Mouse (Mus musculus): ENCODE measurements around the gene Faim2. TPM values are rescaled to one million over a fixed set of nuclear protein-coding genes. Genes with fewer than 3 reads are reported as not detected.

Faim2 gene
- polyA plus RNA-seq, 1 experiment from 2014 or later = 0.94 TPM

- no peaks in the 10 kb centered on the region for H3K27me3 ChIP-seq (ENCODE audit: control insufficient read depth, insufficient read depth, low read depth, low read length)
- 67% methylated on average over 20 of the region's 20 CpGs for WGBS
Measured at GRCm38 (mm10) chr15:99501292-99502260, 26.4 kb downstream of the Faim2 start.

DNA sequence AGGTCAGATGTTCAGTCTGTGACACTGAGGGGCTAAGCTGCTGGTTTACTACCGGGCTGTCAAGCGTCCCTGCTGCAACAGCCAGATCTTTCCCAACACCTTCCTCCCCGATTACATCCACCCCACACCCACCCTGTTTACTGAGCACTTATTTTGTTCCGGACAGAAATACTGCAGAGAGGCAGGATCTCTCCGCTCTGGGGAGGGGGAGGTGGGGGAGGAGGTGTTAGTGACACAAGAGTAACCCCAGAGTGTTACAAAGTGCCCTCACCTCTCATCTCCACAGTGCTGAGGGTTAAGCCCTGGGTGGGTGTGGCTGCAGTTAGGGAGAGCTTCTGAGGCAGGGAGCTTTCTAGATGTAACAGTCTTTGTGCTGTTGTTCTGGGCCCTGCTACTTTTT, 27.6 kb downstream of the Faim2 start:
- Histone ChIP-seq H3K4me1 (replicated peaks; ENCODE audit: control insufficient read depth, insufficient read depth, low read length) (peaks cover 63% of the 10 kb centered on the region), H3K36me3 (ENCODE audit: control insufficient read depth, insufficient read depth, low read length) (no peaks in the 10 kb centered on the region), H3K9ac (ENCODE audit: low read length) (no peak overlapping the region), H3K27me3 (ENCODE audit: control insufficient read depth, insufficient read depth, low read depth, low read length) (no peaks in the 10 kb centered on the region), H3K27ac (ENCODE audit: low read length) (no peak overlapping the region), H3K4me2 (ENCODE audit: low read depth, low read length) (no peak overlapping the region), H3K4me3 (ENCODE audit: low read length) (no peak overlapping the region), H3K9me3 (ENCODE audit: control insufficient read depth, low read length) (no peaks in the 10 kb centered on the region)
- no peak for ATAC-seq (ENCODE audit: low read depth)
- 12% methylated on average over 5 of the region's 5 CpGs for WGBS

More at GRCm38 (mm10) chr15:99501292-99502260, 26.4 kb downstream of the Faim2 start:
- Histone ChIP-seq H3K4me2 (ENCODE audit: low read depth, low read length) (no peak overlapping the region), H3K36me3 (ENCODE audit: control insufficient read depth, insufficient read depth, low read length) (no peaks in the 10 kb centered on the region), H3K4me1 (replicated peaks; ENCODE audit: control insufficient read depth, insufficient read depth, low read length) (peaks cover 75% of the 10 kb centered on the region), H3K27ac (ENCODE audit: low read length) (peak overlapping the region; percentile 45; the same call in 1 of the 2 replicates), H3K4me3 (ENCODE audit: low read length) (no peak overlapping the region), H3K9me3 (ENCODE audit: control insufficient read depth, low read length) (no peaks in the 10 kb centered on the region), H3K9ac (ENCODE audit: low read length) (no peak overlapping the region)
- ATAC-seq (ENCODE audit: low read depth) = no peak

DNA sequence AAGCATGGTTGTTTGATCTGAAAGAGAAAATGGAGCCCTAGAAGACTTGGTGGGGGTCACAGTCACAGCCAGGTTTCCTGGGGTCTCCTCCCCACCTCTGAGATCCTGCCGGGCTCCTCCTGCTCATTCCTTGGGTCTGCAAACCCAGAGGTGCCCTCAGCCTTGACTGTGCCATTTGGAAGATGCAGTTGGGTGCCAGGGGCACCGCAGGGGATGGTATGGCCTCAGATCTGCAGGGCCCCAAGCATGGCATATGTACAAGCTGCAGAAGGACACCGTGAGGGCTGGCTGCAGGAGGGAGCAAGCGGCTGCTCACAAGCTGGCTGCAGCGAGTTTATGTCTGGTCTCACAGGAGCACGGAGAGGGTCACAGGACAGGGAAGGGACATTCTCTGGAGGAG, 28.2 kb downstream of the Faim2 start:
- Histone ChIP-seq H3K9ac (ENCODE audit: low read length) (no peak overlapping the region), H3K9me3 (ENCODE audit: control insufficient read depth, low read length) (no peaks in the 10 kb centered on the region), H3K4me2 (ENCODE audit: low read depth, low read length) (no peak overlapping the region), H3K27ac (ENCODE audit: low read length) (peak overlapping the region; percentile 25; the same call in 1 of the 2 replicates), H3K36me3 (ENCODE audit: control insufficient read depth, insufficient read depth, low read length) (no peaks in the 10 kb centered on the region), H3K4me1 (replicated peaks; ENCODE audit: control insufficient read depth, insufficient read depth, low read length) (peaks cover 57% of the 10 kb centered on the region), H3K4me3 (ENCODE audit: low read length) (no peak overlapping the region), H3K27me3 (ENCODE audit: control insufficient read depth, insufficient read depth, low read depth, low read length) (no peaks in the 10 kb centered on the region)
- no peak for ATAC-seq (ENCODE audit: low read depth)
- WGBS = 39% methylated on average over 6 of the region's 6 CpGs

- Histone ChIP-seq H3K27ac (ENCODE audit: low read length) (peak overlapping the region; percentile 86), H3K4me2 (ENCODE audit: low read depth, low read length) (no peak overlapping the region), H3K36me3 (ENCODE audit: control insufficient read depth, insufficient read depth, low read length) (no peaks in the 10 kb centered on the region), H3K9ac (ENCODE audit: low read length) (peak overlapping the region; percentile 26), H3K27me3 (ENCODE audit: control insufficient read depth, insufficient read depth, low read depth, low read length) (no peaks in the 10 kb centered on the region), H3K9me3 (ENCODE audit: control insufficient read depth, low read length) (no peaks in the 10 kb centered on the region), H3K4me1 (replicated peaks; ENCODE audit: control insufficient read depth, insufficient read depth, low read length) (peaks cover 51% of the 10 kb centered on the region), H3K4me3 (ENCODE audit: low read length) (no peak overlapping the region)
- WGBS = 41% methylated on average over 4 of the region's 4 CpGs
- peak; percentile 60 for ATAC-seq (ENCODE audit: low read depth)
Measured at GRCm38 (mm10) chr15:99498781-99499180, 29.2 kb downstream of the Faim2 start.

GRCm38 (mm10) chr15:99498356-99498755, 29.6 kb downstream of the Faim2 start:
- ATAC-seq (ENCODE audit: low read depth) = peak; percentile 4; the same call in 1 of the 2 replicates
- peak overlapping the region; percentile 26; the same call in 1 of the 2 replicates for H3K9ac ChIP-seq (ENCODE audit: low read length)

DNA sequence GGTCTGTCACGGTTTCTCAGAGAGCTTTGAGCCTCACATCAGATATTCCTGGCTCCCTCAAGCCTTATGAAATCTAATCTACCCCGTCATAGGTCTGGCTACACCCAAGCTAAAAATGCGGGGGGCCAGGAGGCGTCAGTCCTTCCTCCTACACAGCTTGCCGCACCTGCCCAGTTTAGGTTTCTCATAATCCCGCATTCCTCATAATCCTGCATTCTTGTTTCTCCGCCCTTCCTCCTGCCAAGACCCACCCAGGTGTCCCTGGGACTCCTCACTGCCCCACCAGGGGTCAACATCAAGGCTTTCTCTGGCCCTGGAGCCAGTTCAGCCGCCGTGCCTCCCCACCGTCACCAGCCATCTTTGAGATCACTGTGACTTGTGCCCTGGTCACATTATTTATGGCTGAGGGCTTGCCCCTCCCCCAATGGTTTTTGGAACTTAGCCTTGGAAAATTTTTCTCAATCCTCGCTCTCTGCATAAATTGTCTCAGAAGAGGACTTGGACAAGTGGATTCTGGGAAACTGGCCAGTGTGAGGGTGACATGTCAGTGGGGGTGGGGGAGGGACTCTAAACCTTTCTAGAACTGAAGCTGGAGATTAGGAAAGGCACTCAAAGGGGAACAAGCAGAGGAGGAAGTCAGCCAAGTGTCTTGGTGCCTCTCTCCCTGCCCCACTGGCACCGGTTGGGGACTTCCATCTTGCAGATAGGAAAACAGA, 30.3 kb downstream of the Faim2 start:
- no peaks in the 10 kb centered on the region for H3K9me3 ChIP-seq (ENCODE audit: control insufficient read depth, low read length)
- H3K36me3 ChIP-seq (ENCODE audit: control insufficient read depth, insufficient read depth, low read length) = no peaks in the 10 kb centered on the region
- no peak overlapping the region for H3K9ac ChIP-seq (ENCODE audit: low read length)
- ATAC-seq (ENCODE audit: low read depth) = peak; percentile 70
- H3K4me2 ChIP-seq (ENCODE audit: low read depth, low read length) = peak overlapping the region; percentile 36; the same call in 1 of the 2 replicates
- H3K27me3 ChIP-seq (ENCODE audit: control insufficient read depth, insufficient read depth, low read depth, low read length) = no peaks in the 10 kb centered on the region
- H3K4me3 ChIP-seq (ENCODE audit: low read length) = no peak overlapping the region
- H3K27ac ChIP-seq (ENCODE audit: low read length) = peak overlapping the region; percentile 86
- peaks cover 49% of the 10 kb centered on the region for H3K4me1 ChIP-seq (replicated peaks; ENCODE audit: control insufficient read depth, insufficient read depth, low read length)
- WGBS = 36% methylated on average over 12 of the region's 12 CpGs

More at GRCm38 (mm10) chr15:99498356-99498755, 29.6 kb downstream of the Faim2 start:
- Histone ChIP-seq H3K27ac (ENCODE audit: low read length) (peak overlapping the region; percentile 86), H3K27me3 (ENCODE audit: control insufficient read depth, insufficient read depth, low read depth, low read length) (no peaks in the 10 kb centered on the region), H3K4me1 (replicated peaks; ENCODE audit: control insufficient read depth, insufficient read depth, low read length) (peaks cover 51% of the 10 kb centered on the region), H3K4me3 (ENCODE audit: low read length) (no peak overlapping the region), H3K4me2 (ENCODE audit: low read depth, low read length) (no peak overlapping the region), H3K9me3 (ENCODE audit: control insufficient read depth, low read length) (no peaks in the 10 kb centered on the region), H3K36me3 (ENCODE audit: control insufficient read depth, insufficient read depth, low read length) (no peaks in the 10 kb centered on the region)
- WGBS = 40% methylated on average over 4 of the region's 4 CpGs

GRCm38 (mm10) chr15:99497061-99497460, 30.9 kb downstream of the Faim2 start:
- 5% methylated on average over 4 of the region's 4 CpGs for WGBS
- H3K4me2 ChIP-seq (ENCODE audit: low read depth, low read length) = no peak overlapping the region

GRCm38 (mm10) chr15:99484745-99485144, 43.2 kb downstream of the Faim2 start:
- Histone ChIP-seq H3K4me1 (replicated peaks; ENCODE audit: control insufficient read depth, insufficient read depth, low read length) (no peaks in the 10 kb centered on the region), H3K27ac (ENCODE audit: low read length) (no peak overlapping the region), H3K36me3 (ENCODE audit: control insufficient read depth, insufficient read depth, low read length) (no peaks in the 10 kb centered on the region), H3K4me3 (ENCODE audit: low read length) (no peak overlapping the region), H3K9me3 (ENCODE audit: control insufficient read depth, low read length) (no peaks in the 10 kb centered on the region), H3K4me2 (ENCODE audit: low read depth, low read length) (no peak overlapping the region), H3K27me3 (ENCODE audit: control insufficient read depth, insufficient read depth, low read depth, low read length) (peaks cover 2% of the 10 kb centered on the region; the same call in 1 of the 2 replicates), H3K9ac (ENCODE audit: low read length) (no peak overlapping the region)
- no peak for ATAC-seq (ENCODE audit: low read depth)
- WGBS = 54% methylated on average over 6 of the region's 6 CpGs

More at GRCm38 (mm10) chr15:99497061-99497460, 30.9 kb downstream of the Faim2 start:
- Histone ChIP-seq H3K4me1 (replicated peaks; ENCODE audit: control insufficient read depth, insufficient read depth, low read length) (peaks cover 43% of the 10 kb centered on the region), H3K9ac (ENCODE audit: low read length) (no peak overlapping the region), H3K36me3 (ENCODE audit: control insufficient read depth, insufficient read depth, low read length) (no peaks in the 10 kb centered on the region), H3K27me3 (ENCODE audit: control insufficient read depth, insufficient read depth, low read depth, low read length) (no peaks in the 10 kb centered on the region), H3K27ac (ENCODE audit: low read length) (peak overlapping the region; percentile 86), H3K9me3 (ENCODE audit: control insufficient read depth, low read length) (no peaks in the 10 kb centered on the region), H3K4me3 (ENCODE audit: low read length) (no peak overlapping the region)
- peak; percentile 36 for ATAC-seq (ENCODE audit: low read depth)

DNA sequence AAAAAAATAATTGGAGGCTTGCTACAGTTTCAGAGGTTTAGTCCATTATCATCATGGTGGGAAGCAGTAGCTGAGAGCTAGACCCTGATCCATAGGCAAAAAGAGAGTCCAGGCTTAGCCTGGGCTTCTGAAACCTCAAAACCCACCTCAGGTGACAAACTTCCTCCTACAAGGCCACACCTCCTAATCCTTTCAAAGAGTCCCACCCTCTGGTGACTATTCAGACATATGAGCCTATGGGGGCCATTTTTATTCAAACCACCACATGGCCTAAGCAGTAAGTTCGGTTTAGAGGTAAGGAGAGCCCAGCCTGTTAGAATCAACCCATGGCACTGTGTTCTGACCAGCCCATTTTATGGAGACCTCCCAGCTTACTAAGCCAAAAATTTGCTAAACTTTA, 52.2 kb downstream of the Faim2 start:
- H3K27ac ChIP-seq (ENCODE audit: low read length) = no peak overlapping the region
- H3K4me3 ChIP-seq (ENCODE audit: low read length) = no peak overlapping the region
- no peaks in the 10 kb centered on the region for H3K9me3 ChIP-seq (ENCODE audit: control insufficient read depth, low read length)
- ATAC-seq (ENCODE audit: low read depth) = no peak
- no peaks in the 10 kb centered on the region for H3K27me3 ChIP-seq (ENCODE audit: control insufficient read depth, insufficient read depth, low read depth, low read length)
- no peak overlapping the region for H3K9ac ChIP-seq (ENCODE audit: low read length)
- no peaks in the 10 kb centered on the region for H3K36me3 ChIP-seq (ENCODE audit: control insufficient read depth, insufficient read depth, low read length)
- WGBS = 78% methylated on average over 1 of the region's 1 CpGs
- peaks cover 10% of the 10 kb centered on the region; the same call in 1 of the 2 replicates for H3K4me1 ChIP-seq (replicated peaks; ENCODE audit: control insufficient read depth, insufficient read depth, low read length)
- no peak overlapping the region for H3K4me2 ChIP-seq (ENCODE audit: low read depth, low read length)
